Mouse (Mus musculus) small intestine, adult 2 months (tissue): Measurements from ENCODE around the gene Pold1.

ENCODE experiments used
- CTCF ChIP-seq: fragments of 200-500 bp; IDR thresholded peaks from 2 replicates; pipeline ENCODE4 v1.5.1; 2012; ENCODE audit warnings: low read depth, mild to moderate bottlenecking, control low read depth, inconsistent platforms, low read length, moderate library complexity, mixed read lengths; ENCODE audit not compliant: insufficient replicate concordance, insufficient read length; ENCODE audit errors: extremely low read depth
- POLR2A ChIP-seq: fragments of 200-500 bp; IDR thresholded peaks from 2 replicates; pipeline ENCODE4 v1.6.1; 2012; ENCODE audit warnings: low read depth, mild to moderate bottlenecking, control low read depth, inconsistent platforms, low read length, moderate library complexity

DNA sequence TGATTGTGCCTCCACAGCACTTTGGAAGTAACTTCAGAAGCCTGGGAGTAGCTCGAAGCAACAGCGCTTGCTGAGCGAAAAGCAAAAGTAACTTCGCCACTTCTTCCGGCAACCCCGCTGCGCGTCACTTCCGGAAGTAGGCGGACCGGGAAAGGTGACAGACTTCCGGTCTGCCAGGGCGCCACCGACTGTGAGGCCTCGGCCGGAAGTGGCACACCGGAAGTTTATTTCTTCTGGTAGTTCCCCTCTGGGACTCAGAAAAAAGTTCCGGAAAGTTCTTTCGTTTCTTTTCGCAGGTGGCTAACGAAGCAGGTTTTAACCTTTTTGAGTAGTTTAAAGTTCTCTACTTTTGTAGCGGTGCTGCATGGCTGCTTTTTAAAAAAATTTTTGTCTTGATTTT, 5.2 kb upstream of the Pold1 start, which contains the start of gene Nr1h2:
- TF ChIP-seq CTCF = peak; percentile 8; the same call in 1 of the 2 replicates
- TF ChIP-seq POLR2A = peak; percentile 61
